Mouse (Mus musculus) heart, embryonic 14.5 days (tissue): ENCODE measurements around the gene Lcn4. TPM values are rescaled to one million over a fixed set of nuclear protein-coding genes. Genes with fewer than 3 reads are reported as not detected.
"Not testable (repeated sequence)": the region's sequence is repeated elsewhere in the genome, so short reads cannot be mapped to it uniquely, and the experiment has no call there.

Experiments used
- ATAC-seq: fragments of 200-750 bp; cut with Nextera tagmentation; 2 replicates; pipeline ENCODE4 v1.8.0; 2017; ENCODE audit warnings: low read depth, moderate TSS enrichment; ENCODE audit not compliant: insufficient number of reproducible peaks, insufficient read depth, low FRiP score
- H3K27ac ChIP-seq, 2 experiments: fragments of 200-500 bp in 1 of 2; fragments of 300-500 bp in 1 of 2; sonication (generic) in 1 of 2; replicated peaks in 1 of 2; 2 replicates each; pipeline ENCODE4 v1.5.1; 2012 to 2014; ENCODE audit warnings: low read depth in 2 of 2, low read length in 2 of 2, control low read depth in 1 of 2, mild to moderate bottlenecking in 1 of 2, mixed read lengths in 1 of 2; ENCODE audit not compliant: control insufficient read depth in 1 of 2, insufficient read depth in 1 of 2
- H3K27me3 ChIP-seq: fragments of 300-500 bp; sonication (generic); 2 replicates; pipeline ENCODE4 v1.6.1; 2014; ENCODE audit warnings: mild to moderate bottlenecking, low read length, control low read depth; ENCODE audit not compliant: control insufficient read depth, insufficient read depth
- H3K36me3 ChIP-seq: fragments of 300-500 bp; sonication (generic); 2 replicates; pipeline ENCODE4 v1.6.1; 2014; ENCODE audit warnings: mild to moderate bottlenecking, control low read depth, low read length, mixed read lengths; ENCODE audit not compliant: control insufficient read depth, insufficient read depth
- H3K4me1 ChIP-seq, 2 experiments: fragments of 200-500 bp in 1 of 2; fragments of 300-500 bp in 1 of 2; sonication (generic) in 1 of 2; 2 replicates each; pipeline ENCODE4 v1.6.1; 2012 to 2014; ENCODE audit warnings: low read length in 2 of 2, control low read depth in 1 of 2, mixed read lengths in 1 of 2; ENCODE audit not compliant: control insufficient read depth in 2 of 2, insufficient read depth in 2 of 2
- H3K4me2 ChIP-seq: fragments of 300-500 bp; sonication (generic); 2 replicates; pipeline ENCODE4 v1.6.1; 2014; ENCODE audit warnings: mild to moderate bottlenecking, low read length
- H3K4me3 ChIP-seq, 2 experiments: fragments of 200-500 bp in 1 of 2; fragments of 300-500 bp in 1 of 2; sonication (generic) in 1 of 2; 2 replicates each; pipeline ENCODE4 v1.5.1; 2012 to 2014; ENCODE audit warnings: low read length in 2 of 2, mild to moderate bottlenecking in 2 of 2, control low read depth in 1 of 2, low read depth in 1 of 2, moderate library complexity in 1 of 2; ENCODE audit not compliant: control insufficient read depth in 1 of 2, insufficient read depth in 1 of 2
- H3K9ac ChIP-seq: fragments of 300-500 bp; sonication (generic); 2 replicates; pipeline ENCODE4 v1.6.1; 2014; ENCODE audit warnings: mild to moderate bottlenecking, low read length
- H3K9me3 ChIP-seq: fragments of 300-500 bp; sonication (generic); 2 replicates; pipeline ENCODE4 v1.6.1; 2016; ENCODE audit warnings: low read length, control low read depth; ENCODE audit not compliant: control insufficient read depth
- WGBS: fragments of 180-500 bp; shearing (Covaris S2); extraction: QIAGEN DNeasy Blood & Tissue Kit; methylation state at CpG from one replicate; pipeline ENCODE4 v1.1.7; 2014; 5-methylcytosine and 5-hydroxymethylcytosine counted together
- polyA plus RNA-seq: library from polyadenylated mRNA; unstranded; fragments of >200 nt; fragmentation: Nextera tagmentation; extraction: Ambion mirVana; gene quantifications from 2 replicates; pipeline ENCODE4 v1.2.1, GENCODE M21; 2014

Gene Lcn4
- not detected in 2 replicates for polyA plus RNA-seq

DNA sequence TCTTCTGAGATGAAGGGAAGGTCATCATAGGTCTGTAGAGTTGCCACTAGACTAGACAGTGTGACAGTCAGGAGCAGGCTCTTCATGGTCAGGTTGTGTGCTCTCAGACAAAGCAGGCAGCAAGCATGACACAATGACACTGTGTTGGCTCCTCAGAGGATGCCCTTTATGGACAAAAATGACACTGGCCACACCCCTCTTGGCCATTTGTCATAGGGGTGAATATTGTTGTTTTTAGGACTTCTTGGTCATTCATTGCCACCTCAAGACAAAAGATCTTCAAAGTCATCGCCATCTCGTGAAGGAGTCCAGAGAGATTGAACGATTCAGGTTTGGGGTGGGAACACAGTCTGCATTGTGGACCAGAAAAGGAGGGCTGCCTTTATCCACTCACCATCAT, at the start of gene Lcn4:
Lcn4 (minus strand) TSS at position 101 of the 400 bp plus-strand sequence.
- 66% methylated on average over 3 of the region's 3 CpGs for WGBS

DNA sequence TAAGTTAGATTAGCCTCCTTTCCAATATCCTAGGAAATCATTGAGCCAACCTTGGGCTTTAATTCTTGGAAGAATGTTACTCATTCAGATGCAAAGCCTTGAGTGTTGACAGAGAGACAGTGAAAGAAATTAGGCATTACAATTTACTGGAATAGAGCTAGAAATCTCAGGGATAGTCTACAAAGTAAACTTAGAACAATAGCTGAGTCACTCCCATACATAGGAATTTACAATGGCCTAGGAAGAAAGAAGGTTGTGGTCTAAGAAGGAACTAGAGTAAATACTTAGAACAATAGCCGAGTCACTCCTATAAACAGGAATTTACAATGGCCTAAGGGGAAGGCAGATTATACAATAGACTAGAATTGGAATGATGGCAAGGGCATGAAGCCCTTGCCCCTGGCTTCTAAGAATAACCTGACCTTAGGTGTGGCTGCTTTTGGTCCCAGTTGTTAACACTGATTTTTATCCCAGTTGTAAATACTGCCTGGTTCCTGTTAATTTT, 15.1 kb upstream of the Lcn4 start:
- Histone ChIP-seq H3K4me3 (no peak overlapping the region), H3K27me3 (no peaks in the 10 kb centered on the region), H3K9ac (no peak overlapping the region), H3K27ac (no peak overlapping the region), H3K4me1 (no peaks in the 10 kb centered on the region), H3K9me3 (peaks cover 5% of the 10 kb centered on the region; the same call in 1 of the 2 replicates), H3K36me3 (no peaks in the 10 kb centered on the region), H3K4me2 (no peak overlapping the region)
- WGBS = 79% methylated on average over 1 of the region's 1 CpGs
- no peak for ATAC-seq

More for the DNA sequence above, at the start of gene Lcn4:
- H3K4me1 ChIP-seq = no peaks in the 10 kb centered on the region
- H3K4me2 ChIP-seq = no peak within 1 kb of the TSS
- ATAC-seq = no peak
- H3K9ac ChIP-seq = no peak within 1 kb of the TSS
- H3K9me3 ChIP-seq = no peaks in the 10 kb centered on the region
- no peaks in the 10 kb centered on the region for H3K36me3 ChIP-seq
- H3K4me3 ChIP-seq = no peak within 1 kb of the TSS
- H3K27ac ChIP-seq = no peak within 1 kb of the TSS
- H3K27me3 ChIP-seq = no peaks in the 10 kb centered on the region

DNA sequence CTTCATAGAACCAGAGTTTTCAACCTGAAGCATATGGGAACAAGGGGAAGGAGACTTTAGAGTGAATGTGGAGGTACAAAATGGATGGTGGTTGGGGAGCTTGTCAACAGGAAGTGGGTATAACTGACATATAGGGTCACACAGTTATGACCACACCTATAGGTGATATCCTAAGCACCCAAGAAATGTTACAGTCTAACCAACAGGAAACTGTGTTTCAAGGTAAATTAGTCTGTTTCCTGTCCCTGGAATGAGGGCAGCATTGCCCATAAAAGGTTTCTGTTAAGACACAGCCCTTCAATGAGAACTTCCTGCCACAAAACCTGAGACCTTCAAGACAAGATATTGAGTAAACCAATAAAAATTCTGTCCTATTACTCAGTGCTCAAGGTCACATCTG, 2.3 kb downstream of the Lcn4 start:
- H3K9ac ChIP-seq = no peak overlapping the region
- no peaks in the 10 kb centered on the region for H3K36me3 ChIP-seq
- no peak overlapping the region for H3K4me2 ChIP-seq
- no peak overlapping the region for H3K4me3 ChIP-seq
- no peaks in the 10 kb centered on the region for H3K27me3 ChIP-seq
- H3K9me3 ChIP-seq = no peaks in the 10 kb centered on the region
- ATAC-seq = no peak
- H3K27ac ChIP-seq = no peak overlapping the region
- H3K4me1 ChIP-seq = no peaks in the 10 kb centered on the region

DNA sequence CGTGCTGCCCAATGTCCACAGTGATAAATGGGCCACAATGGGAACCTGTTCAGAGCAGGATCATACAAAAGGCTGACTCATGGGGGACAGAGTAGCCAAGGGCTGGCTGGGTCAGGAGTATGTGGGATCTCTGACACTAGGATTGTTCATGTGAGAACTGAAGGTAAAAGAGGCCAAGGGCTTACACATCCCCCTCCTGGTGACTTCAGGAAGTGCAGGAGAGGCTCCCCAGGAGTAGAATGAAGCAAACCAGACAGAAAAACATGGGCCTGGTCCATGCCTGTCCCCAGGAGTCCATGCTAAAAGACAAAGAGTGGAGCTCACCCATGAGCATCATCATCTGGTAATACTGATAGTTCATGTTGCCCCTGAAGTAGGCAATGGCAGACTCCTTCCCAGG, 7.5 kb downstream of the Lcn4 start:
- 71% methylated on average over 1 of the region's 1 CpGs for WGBS
- ATAC-seq = not testable (repeated sequence)

DNA sequence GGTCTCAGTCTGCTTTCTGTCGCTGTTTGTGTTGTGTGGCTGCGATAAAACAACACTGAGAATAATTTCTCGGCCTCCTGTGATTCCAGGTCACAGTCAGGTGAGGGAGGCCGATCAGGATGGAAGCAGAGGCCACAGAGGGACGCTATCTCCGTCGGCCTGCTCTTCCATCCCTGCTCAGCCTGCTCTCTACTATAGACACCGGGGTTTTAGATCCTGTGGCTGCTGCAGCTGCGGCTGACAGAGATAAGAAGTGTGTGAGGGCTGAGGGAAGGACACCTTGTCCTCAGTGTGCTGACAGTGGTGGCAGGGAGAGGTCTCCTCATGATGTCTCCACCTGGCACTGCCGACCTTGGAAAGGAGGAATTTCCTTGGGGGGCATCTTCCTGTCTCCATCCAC, 8.0 kb downstream of the Lcn4 start:
- Histone ChIP-seq H3K36me3 (no peaks in the 10 kb centered on the region), H3K4me3 (no peak overlapping the region), H3K27me3 (no peaks in the 10 kb centered on the region), H3K27ac (no peak overlapping the region), H3K4me2 (no peak overlapping the region), H3K9ac (no peak overlapping the region), H3K4me1 (peaks cover 0 to 6% of the 10 kb centered on the region in 2 experiments; a peak in 2 of 4 replicates), H3K9me3 (no peaks in the 10 kb centered on the region)
- ATAC-seq = no peak
- 45% methylated on average over 10 of the region's 10 CpGs for WGBS

More for the DNA sequence above, 7.5 kb downstream of the Lcn4 start:
- H3K4me3 ChIP-seq, H3K9me3 ChIP-seq, H3K27me3 ChIP-seq, H3K27ac ChIP-seq, H3K4me1 ChIP-seq, H3K9ac ChIP-seq, H3K36me3 ChIP-seq, H3K4me2 ChIP-seq: not testable (repeated sequence)

DNA sequence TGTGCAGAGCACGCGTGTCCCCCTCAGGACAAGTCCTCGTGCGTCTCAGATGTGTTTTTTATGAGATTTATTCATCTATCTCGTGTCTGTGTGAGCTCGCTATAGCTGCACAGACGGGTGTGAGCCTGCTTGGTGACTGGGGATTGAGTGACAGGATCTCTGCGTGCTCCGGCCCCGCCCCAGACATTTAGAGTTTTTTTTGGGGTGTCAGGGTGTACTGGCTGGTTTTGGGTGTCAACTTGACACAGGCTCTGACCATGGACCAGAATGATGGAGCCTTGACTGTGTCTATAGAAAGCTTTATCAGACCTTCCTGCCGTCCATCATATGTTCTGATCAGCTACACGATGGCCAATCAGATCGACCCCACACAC, 8.6 kb downstream of the Lcn4 start:
- H3K9me3 ChIP-seq = no peaks in the 10 kb centered on the region
- H3K4me3 ChIP-seq = no peak overlapping the region
- ATAC-seq = no peak
- 78% methylated on average over 13 of the region's 13 CpGs for WGBS
- no peak overlapping the region for H3K4me2 ChIP-seq
- no peak overlapping the region for H3K27ac ChIP-seq
- H3K27me3 ChIP-seq = no peaks in the 10 kb centered on the region
- H3K4me1 ChIP-seq = peaks cover 0 to 6% of the 10 kb centered on the region in 2 experiments; a peak in 2 of 4 replicates
- H3K36me3 ChIP-seq = no peaks in the 10 kb centered on the region
- no peak overlapping the region for H3K9ac ChIP-seq

DNA sequence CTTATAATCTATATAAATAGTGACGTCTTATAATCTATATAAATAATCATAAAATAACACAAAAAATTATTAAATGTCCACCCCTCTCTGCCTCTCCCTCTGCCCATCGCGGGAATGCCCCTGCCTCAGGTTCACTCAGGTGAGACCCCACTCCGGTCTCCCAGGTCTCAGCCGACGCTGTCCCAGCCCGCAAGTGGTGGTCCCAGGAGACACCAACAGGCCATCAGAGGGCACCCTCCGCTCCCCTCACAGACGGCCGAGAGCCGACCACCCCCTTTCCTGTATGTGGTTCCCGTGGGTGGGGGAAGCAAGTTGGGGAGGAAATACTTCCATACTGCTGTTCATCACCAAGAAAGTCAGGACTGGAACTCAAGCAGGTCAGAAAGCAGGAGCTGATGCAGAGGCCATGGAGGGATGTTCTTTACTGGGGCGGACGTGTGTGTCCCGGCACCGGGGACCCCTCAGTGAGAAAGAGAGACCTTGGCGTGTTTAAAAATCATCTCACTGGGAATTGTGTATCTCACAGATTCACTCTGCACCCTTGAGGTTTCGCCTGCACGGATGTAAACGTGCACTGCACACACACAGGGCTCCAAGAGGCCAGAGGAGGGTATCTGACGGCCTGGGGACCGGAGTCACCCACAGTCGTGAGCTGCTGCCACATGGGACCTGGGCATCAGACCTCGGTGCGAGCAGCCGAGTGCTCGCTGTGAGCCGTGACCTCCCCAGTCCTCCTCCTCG, 9.1 kb downstream of the Lcn4 start:
- Histone ChIP-seq H3K36me3 (no peaks in the 10 kb centered on the region), H3K27me3 (no peaks in the 10 kb centered on the region), H3K9ac (peak overlapping the region; percentile 21; the same call in 1 of the 2 replicates), H3K9me3 (no peaks in the 10 kb centered on the region), H3K27ac (no peak overlapping the region), H3K4me2 (peak overlapping the region; percentile 73), H3K4me3 (peak overlapping the region in 1 of 2 experiments; percentile 34; a peak in 2 of 4 replicates), H3K4me1 (peaks cover 0 to 6% of the 10 kb centered on the region in 2 experiments; a peak in 2 of 4 replicates)
- WGBS = 43% methylated on average over 29 of the region's 29 CpGs
- no peak for ATAC-seq
